Mouse (Mus musculus): ENCODE results near the gene Map2k6.

DNA sequence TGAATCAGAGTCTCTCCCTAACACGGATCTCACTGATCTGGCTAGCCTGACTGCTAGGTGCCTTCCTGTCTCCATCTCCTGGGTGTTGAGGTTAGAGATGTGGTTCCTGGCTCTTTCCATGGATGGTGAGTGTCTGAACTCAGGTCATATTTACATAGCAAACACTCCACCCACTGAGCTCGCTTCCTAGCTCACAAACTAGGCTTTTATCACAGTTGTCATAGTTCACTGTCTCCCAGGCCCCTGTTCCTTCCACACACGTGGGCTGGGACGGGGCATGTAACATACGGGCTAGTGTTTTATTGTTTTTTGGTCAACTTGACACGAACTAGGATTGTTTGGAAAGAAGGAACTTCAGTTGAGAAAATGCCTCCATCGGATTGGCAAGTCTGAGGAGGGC is 52.7 kb downstream of the Map2k6 start:
- TF ChIP-seq CTCF (IDR thresholded peaks at IDR 0.05): no peak
- no peak for TF ChIP-seq EP300 (IDR thresholded peaks at IDR 0.05)
